9 mouse cellular contexts compared by ENCODE assay signal in the genomic region with DNA sequence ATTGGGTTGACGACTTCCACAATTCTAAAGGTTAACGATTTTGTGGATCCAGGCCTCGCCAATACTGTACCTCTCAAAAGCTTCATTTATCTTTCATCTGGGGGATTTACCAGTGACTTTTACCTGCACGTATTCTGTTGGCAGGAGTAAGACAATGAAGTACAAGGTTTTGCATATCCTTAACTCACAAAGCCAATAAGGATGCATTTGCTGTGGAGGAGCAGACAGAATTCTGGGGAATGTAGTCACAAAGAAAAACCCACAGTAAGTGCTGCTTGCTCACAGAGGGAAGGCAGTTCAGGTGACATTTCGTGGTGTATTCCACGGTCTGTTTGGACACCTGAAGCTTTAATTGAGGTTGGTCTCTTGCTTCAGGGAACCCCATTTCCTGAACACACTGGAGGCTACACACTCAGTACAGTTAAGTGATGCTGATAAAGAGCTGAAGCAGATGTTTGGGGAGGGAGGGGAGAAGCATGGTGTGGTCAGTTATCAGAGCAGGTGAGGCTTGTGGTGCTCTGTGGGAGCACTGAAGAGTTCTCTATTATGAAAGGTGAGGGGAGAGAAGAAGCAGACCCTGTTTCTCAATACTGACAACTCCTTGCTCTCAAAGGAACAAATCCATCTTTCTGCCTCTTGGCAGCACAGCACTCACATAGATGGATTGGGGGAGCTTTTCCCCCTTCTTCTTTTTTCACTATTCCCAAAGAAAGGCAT.
DNase-seq lines count a peak whose midpoint lies in the region; ATAC-seq lines count a peak whose summit lies in the region.
"Had no signal": no experiment of that assay in that cellular context is flagged by ENCODE, and none has a peak within 500 bp of the region (broad histone marks: within the 10 kb centered on the region; RNA-seq: fewer than 3 reads in every experiment).

No protein-coding gene starts in this region.

- no peak overlapping the region for H3K9ac ChIP-seq in heart, embryonic 15.5 days
- H3K9ac ChIP-seq in forebrain, embryonic 11.5 days (ENCODE audit: low read length), result no peak overlapping the region
- H3K9ac ChIP-seq in intestine, embryonic 16.5 days (ENCODE audit: low read depth, low read length), result no peak overlapping the region

- intact Hi-C loops in heart, postnatal 14 days (cut with DNase I), result no loop called here

- no peaks in the 10 kb centered on the region for H3K27me3 ChIP-seq in heart, embryonic 15.5 days
- no peaks in the 10 kb centered on the region for H3K27me3 ChIP-seq in forebrain, embryonic 11.5 days (ENCODE audit: control insufficient read depth, insufficient read depth, low read length)
- no peaks in the 10 kb centered on the region for H3K27me3 ChIP-seq in intestine, embryonic 16.5 days (replicated peaks; ENCODE audit: control insufficient read depth, insufficient read depth, low read length)

- H3K4me2 ChIP-seq in heart, embryonic 15.5 days, result no peak overlapping the region
- H3K4me2 ChIP-seq in forebrain, embryonic 11.5 days (ENCODE audit: low read depth, low read length, severe bottlenecking), result no peak overlapping the region
- no peak overlapping the region for H3K4me2 ChIP-seq in intestine, embryonic 16.5 days (ENCODE audit: low read depth, low read length)

- peaks cover 17% of the 10 kb centered on the region for H3K4me1 ChIP-seq in heart, embryonic 15.5 days (replicated peaks)
- no peaks in the 10 kb centered on the region for H3K4me1 ChIP-seq in forebrain, embryonic 11.5 days (replicated peaks; ENCODE audit: control insufficient read depth, insufficient read depth, low read length)
- H3K4me1 ChIP-seq in intestine, embryonic 16.5 days (ENCODE audit: control insufficient read depth, insufficient read depth, low read length), result peaks cover 6% of the 10 kb centered on the region; the same call in 1 of the 2 replicates

- no peak overlapping the region for H3K4me3 ChIP-seq in heart, embryonic 15.5 days
- no peak overlapping the region for H3K4me3 ChIP-seq in forebrain, embryonic 11.5 days (ENCODE audit: low read depth, low read length)
- no peak overlapping the region for H3K4me3 ChIP-seq in intestine, embryonic 16.5 days (ENCODE audit: low read length)

- ATAC-seq in heart, embryonic 15.5 days (replicated peaks; ENCODE audit: insufficient number of reproducible peaks, insufficient read depth, low FRiP score, low read depth), result 0 out of 2 replicates have a peak, but pooled peaks have one; percentile 23
- ATAC-seq in forebrain, embryonic 11.5 days (replicated peaks; ENCODE audit: low FRiP score), result no peak
- ATAC-seq in intestine, embryonic 16.5 days, result no peak

- no peaks in the 10 kb centered on the region for H3K9me3 ChIP-seq in heart, embryonic 15.5 days (replicated peaks)
- no peaks in the 10 kb centered on the region for H3K9me3 ChIP-seq in forebrain, embryonic 11.5 days (ENCODE audit: control insufficient read depth, low read length)
- no peaks in the 10 kb centered on the region for H3K9me3 ChIP-seq in intestine, embryonic 16.5 days (ENCODE audit: control insufficient read depth, low read length)

- 87% methylated on average over 6 of the region's 6 CpGs for WGBS in heart, embryonic 15.5 days
- WGBS in forebrain, embryonic 11.5 days, result 84% methylated on average over 6 of the region's 6 CpGs
- 77% methylated on average over 6 of the region's 6 CpGs for WGBS in intestine, embryonic 16.5 days

- no peaks in the 10 kb centered on the region for H3K36me3 ChIP-seq in heart, embryonic 15.5 days
- no peaks in the 10 kb centered on the region for H3K36me3 ChIP-seq in forebrain, embryonic 11.5 days (ENCODE audit: control insufficient read depth, insufficient read depth, low read length)
- no peaks in the 10 kb centered on the region for H3K36me3 ChIP-seq in intestine, embryonic 16.5 days (ENCODE audit: control insufficient read depth, insufficient read depth, low read length)

- H3K27ac ChIP-seq in heart, embryonic 15.5 days, result peak overlapping the region; percentile 71
- peak overlapping the region; percentile 21; the same call in 1 of the 2 replicates for H3K27ac ChIP-seq in forebrain, embryonic 11.5 days (ENCODE audit: low read depth, low read length)
- H3K27ac ChIP-seq in intestine, embryonic 16.5 days (ENCODE audit: low read length), result peak overlapping the region; percentile 7; the same call in 1 of the 2 replicates

- DNase-seq in heart, postnatal 14 days, result no peak
- peak; percentile 78 for DNase-seq in ES-CJ7 (ENCODE audit: low read depth, low spot score)
- DNase-seq in forebrain, embryonic 11.5 days (ENCODE audit: low spot score), result no peak
- no peak for DNase-seq in thymus, postnatal 4 days
- no peak for DNase-seq in gastrocnemius, postnatal 4 days (ENCODE audit: low spot score in 2 of 2)
- DNase-seq in right cerebral cortex, postnatal 4 days, result no peak
- DNase-seq: kidney, adult 8-10 months had no signal

Comparison
In these comparisons a context has a peak if more than half of its experiments do, and no peak if none do; other contexts are left out.
1. H3K27ac ChIP-seq: peak in every context shown above with its lines; median percentile 71 in heart, embryonic 15.5 days; 21 in forebrain, embryonic 11.5 days; 7 in intestine, embryonic 16.5 days.